Mouse (Mus musculus): ENCODE data around the gene Nrap. TPM values are rescaled to one million over a fixed set of nuclear protein-coding genes. Genes with fewer than 3 reads are reported as not detected.

The Nrap gene
- polyA plus RNA-seq, 1 experiment, result 3.8 TPM

DNA sequence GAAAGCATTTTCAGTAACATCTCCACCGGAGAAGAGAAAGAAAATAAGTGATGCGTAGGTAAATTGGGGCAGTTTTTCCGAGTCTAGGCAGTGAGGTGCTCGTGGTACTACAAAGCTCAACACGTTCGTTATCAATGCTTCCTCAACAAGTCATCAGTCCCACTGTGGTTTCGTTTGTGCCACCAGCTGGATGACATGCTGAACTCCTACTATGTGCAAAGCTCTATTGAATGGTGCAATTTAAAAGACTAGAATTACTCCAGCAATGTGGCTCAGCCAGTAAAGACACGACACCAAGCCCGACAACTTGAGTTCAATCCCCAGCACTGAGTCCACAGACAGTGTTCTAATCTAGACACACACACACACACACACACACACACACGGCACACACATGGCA is 3.7 kb downstream of the Nrap start:
- H3K4me1 ChIP-seq (ENCODE audit: control insufficient read depth, insufficient read depth, insufficient read length, low read length), result no peaks in the 10 kb centered on the region
- no peak overlapping the region for H3K27ac ChIP-seq (replicated peaks; ENCODE audit: low read depth, low read length)
- H3K4me3 ChIP-seq (ENCODE audit: insufficient read depth, low read depth, low read length), result no peak overlapping the region

DNA sequence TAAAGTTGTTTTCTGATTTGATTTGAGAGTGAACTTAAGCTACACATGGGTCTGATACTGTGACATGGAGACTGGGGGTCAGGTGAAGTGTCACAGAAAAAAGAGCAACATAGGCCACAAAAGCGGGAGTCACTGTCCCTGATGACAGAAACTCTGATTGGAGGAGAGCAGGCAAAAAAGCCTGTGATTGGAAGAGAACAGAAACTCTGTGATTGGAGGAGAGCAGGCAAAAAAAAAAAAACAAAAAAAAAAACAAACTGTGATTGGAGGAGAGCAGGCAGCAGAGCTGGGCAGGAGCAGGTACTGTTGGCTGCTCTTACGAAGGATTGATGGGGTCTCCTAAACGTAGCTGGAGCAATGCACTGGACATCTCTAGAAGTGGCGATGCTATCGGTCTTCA is 4.3 kb downstream of the Nrap start:
- H3K27ac ChIP-seq (replicated peaks; ENCODE audit: low read depth, low read length), result no peak overlapping the region
- no peak overlapping the region for H3K4me3 ChIP-seq (ENCODE audit: insufficient read depth, low read depth, low read length)
- no peaks in the 10 kb centered on the region for H3K4me1 ChIP-seq (ENCODE audit: control insufficient read depth, insufficient read depth, insufficient read length, low read length)

DNA sequence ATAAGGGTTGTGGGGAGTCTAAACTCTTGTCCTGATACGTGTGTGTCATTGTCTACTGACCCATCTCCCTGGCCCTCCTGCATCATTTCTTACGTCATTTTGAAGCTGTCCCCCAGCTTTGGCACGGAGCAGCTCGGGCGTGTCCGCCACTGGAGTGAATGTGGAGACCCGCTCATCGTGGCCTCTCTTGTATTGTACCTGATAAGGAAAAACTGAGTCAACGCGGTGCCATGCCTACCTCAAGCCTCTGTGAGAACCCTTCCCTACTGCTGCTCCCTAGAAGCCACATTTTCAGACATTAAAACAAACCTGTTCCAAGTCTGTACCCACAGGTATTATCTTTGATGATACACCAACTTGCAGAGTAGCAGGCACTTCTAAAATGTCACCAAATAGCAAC is 8.4 kb downstream of the Nrap start:
- H3K4me3 ChIP-seq (ENCODE audit: insufficient read depth, low read depth, low read length), result no peak overlapping the region
- no peaks in the 10 kb centered on the region for H3K4me1 ChIP-seq (ENCODE audit: control insufficient read depth, insufficient read depth, insufficient read length, low read length)
- H3K27ac ChIP-seq (replicated peaks; ENCODE audit: low read depth, low read length), result no peak overlapping the region

DNA sequence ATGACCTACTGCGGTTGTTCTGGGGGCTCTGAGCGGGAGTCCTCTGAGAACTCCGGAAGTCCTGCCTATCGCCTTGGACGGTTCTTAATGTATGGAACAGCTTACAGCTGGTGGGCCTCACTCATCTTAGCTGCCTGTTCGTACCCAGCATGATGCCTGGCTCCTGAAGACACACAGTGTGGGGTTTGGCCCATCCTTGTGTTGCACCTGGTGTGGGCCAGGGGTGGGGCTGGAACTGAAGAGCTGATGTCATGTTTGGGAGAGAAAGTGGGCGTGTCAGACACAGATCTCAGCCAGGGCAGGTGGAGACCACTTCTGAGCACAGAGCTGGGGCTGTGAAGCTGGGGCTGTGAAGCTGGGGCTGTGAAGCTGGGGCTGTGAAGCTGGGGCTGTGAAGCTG is 9.5 kb downstream of the Nrap start:
- H3K27ac ChIP-seq (replicated peaks; ENCODE audit: low read depth, low read length), result no peak overlapping the region
- no peaks in the 10 kb centered on the region for H3K4me1 ChIP-seq (ENCODE audit: control insufficient read depth, insufficient read depth, insufficient read length, low read length)
- H3K4me3 ChIP-seq (ENCODE audit: insufficient read depth, low read depth, low read length), result no peak overlapping the region

DNA sequence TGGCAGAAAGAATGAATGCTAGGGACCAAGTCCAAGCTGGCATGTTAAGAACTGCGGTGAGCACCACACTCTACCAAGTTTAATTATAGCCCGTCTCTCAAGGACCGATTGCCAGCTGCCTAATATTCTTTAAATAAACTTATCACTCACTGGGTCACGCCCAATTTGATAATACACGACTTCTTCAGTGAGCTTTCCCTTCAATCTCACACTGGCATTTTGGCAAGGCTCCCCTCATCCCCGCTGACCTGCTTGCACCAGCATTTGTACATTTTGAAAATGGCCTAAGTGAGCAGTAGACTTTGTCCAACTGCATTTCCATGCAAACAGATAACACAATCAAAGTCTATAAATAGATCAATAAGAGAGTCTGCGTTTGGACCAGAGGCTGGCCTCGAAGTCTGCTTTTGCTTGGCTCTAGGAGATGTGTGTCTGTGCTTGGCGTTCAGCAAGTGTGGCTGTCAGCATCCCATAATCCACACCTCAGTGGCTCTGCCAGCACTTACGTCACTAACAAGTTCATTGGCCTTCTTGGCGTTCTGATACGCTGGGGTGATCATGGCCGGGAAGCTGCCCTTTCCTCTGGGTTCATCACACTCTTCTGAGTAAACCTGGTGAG is 11.2 kb downstream of the Nrap start:
- Histone ChIP-seq H3K4me1 (ENCODE audit: control insufficient read depth, insufficient read depth, insufficient read length, low read length) (no peaks in the 10 kb centered on the region), H3K27ac (replicated peaks; ENCODE audit: low read depth, low read length) (no peak overlapping the region), H3K4me3 (ENCODE audit: insufficient read depth, low read depth, low read length) (no peak overlapping the region)

DNA sequence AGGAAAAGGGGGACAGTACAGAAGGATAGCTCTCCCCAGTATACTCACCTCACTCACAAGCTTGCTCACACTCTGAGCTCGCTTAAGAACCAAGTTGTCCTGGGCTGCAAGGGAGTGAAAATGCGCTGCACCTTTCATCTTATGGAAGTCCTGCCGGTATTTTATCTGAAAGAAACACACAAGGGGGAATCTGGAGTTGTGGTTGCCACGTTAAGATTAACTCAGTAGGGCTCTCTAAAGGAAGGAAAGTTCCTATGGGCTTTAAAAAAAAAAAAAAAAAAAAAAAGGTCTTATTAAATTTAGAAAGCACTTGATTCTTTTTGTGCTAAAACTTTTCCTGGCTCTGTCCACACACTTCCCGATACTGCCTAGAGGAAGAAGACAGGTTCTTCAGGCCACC is 11.8 kb downstream of the Nrap start:
- H3K27ac ChIP-seq (replicated peaks; ENCODE audit: low read depth, low read length), result no peak overlapping the region
- no peak overlapping the region for H3K4me3 ChIP-seq (ENCODE audit: insufficient read depth, low read depth, low read length)
- H3K4me1 ChIP-seq (ENCODE audit: control insufficient read depth, insufficient read depth, insufficient read length, low read length), result no peaks in the 10 kb centered on the region

DNA sequence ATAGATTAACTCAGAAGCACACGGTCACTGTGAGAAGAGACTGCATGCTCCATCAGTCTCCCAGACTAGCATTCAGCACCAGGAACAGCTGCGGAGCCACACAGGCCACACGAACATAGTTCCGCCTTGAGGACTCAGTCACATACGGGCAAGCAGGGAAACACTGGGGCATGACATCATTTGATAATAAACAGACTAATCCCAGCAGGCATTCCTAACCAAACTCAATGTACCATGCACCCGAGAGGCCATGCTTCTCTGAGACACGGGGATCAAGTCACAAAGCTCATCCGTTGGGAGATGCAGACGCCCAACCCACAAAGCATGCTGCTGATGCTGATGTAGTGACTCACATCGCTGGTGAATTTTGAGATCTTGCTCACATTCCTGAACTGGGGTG is 15.8 kb downstream of the Nrap start:
- H3K4me1 ChIP-seq (ENCODE audit: control insufficient read depth, insufficient read depth, insufficient read length, low read length), result no peaks in the 10 kb centered on the region
- no peak overlapping the region for H3K4me3 ChIP-seq (ENCODE audit: insufficient read depth, low read depth, low read length)
- no peak overlapping the region for H3K27ac ChIP-seq (replicated peaks; ENCODE audit: low read depth, low read length)

DNA sequence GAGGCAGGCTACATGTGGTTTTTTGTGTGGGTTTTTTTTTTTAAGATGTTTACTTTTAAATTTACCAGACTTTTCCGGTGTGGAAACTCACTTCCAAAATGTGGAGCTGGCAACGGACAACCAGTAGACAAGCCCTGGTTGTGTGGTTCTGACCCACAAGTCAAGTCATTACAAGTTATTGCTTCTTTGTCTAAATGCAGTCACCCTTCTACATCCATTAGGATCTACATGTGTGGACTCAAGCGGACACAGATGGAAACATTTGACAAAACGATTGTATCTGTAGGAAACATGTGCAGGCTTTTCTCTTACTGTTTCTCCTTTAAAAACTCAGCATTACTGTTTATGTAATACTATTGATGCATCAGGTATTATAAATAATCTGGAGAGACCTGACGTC is 16.6 kb downstream of the Nrap start:
- no peak overlapping the region for H3K27ac ChIP-seq (replicated peaks; ENCODE audit: low read depth, low read length)
- H3K4me3 ChIP-seq (ENCODE audit: insufficient read depth, low read depth, low read length), result no peak overlapping the region
- H3K4me1 ChIP-seq (ENCODE audit: control insufficient read depth, insufficient read depth, insufficient read length, low read length), result no peaks in the 10 kb centered on the region

DNA sequence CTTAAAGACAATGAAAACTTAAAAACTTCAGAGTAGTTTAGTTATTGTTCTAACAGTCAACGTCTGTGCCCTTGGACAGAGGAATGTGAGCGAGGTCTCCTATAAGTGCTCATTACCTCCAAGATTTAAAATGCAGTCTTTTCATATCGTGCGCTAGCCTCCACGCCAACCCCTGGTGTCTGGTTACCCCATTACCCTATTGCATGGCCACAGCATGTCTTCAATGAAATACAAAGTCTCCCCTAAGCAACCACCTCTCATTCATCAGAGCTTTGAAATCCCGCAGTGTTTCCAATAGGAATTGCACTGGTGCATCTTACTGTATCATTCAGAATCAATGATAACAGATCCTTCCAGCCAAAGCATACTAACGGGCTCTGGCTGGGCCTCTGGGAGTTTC is 17.6 kb downstream of the Nrap start:
- Histone ChIP-seq H3K4me1 (ENCODE audit: control insufficient read depth, insufficient read depth, insufficient read length, low read length) (no peaks in the 10 kb centered on the region), H3K27ac (replicated peaks; ENCODE audit: low read depth, low read length) (no peak overlapping the region), H3K4me3 (ENCODE audit: insufficient read depth, low read depth, low read length) (no peak overlapping the region)

DNA sequence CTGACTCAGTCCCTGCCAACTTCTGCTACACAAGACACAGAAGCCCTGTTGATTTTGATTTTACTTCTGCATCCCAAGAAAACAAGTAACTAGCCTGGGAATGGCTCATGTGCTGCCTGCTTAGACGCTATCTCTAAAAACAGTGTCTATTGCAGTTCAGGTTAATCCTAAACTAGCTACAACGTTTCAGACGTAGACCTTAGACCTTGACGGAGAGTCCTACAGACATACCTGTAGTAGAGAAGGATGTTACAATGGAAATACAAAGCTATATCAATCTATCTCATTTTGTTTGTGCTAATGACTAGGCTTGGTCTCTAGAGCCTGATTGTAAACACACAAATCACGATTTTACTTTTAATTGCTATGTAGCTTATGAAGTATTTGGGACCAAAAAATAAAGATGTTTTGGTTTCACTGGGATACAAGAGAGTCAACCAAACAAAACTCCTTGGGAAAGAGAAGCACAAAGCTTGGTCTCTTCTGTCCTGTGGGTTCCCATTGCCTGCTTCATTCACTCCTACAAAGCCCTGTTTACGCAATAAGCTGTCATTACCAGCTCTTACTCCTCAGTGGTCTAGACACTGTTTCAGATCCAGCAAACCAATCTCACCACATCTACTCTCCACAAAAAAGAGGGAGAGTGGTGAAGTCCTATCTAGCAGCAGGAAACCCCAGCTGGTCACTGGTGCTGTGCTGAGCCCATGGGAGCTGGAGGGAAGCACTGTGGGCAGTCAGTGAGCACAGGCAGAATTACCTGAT is 19.3 kb downstream of the Nrap start:
- Histone ChIP-seq H3K4me3 (ENCODE audit: insufficient read depth, low read depth, low read length) (no peak overlapping the region), H3K27ac (replicated peaks; ENCODE audit: low read depth, low read length) (no peak overlapping the region), H3K4me1 (ENCODE audit: control insufficient read depth, insufficient read depth, insufficient read length, low read length) (no peaks in the 10 kb centered on the region; the same call in 1 of the 2 replicates)

DNA sequence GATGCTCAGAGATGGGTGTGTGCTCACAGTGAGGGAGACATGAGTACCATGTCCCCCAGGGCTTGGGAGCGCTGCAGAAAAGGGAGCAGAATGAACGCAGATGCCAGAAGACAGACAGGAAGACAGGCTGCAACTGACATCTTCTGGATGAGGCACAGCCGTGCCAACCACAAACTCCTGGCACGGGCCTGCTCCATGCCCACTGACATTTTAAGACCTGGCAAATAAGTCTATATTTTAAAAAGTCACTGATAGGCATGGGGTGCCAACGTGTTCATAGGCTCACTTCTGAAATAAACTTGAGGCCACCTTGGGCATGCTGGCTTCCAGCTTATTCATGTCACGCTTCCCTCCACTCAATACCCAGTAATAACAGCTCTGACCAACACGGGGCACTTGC is 20.9 kb downstream of the Nrap start:
- Histone ChIP-seq H3K27ac (replicated peaks; ENCODE audit: low read depth, low read length) (no peak overlapping the region), H3K4me1 (ENCODE audit: control insufficient read depth, insufficient read depth, insufficient read length, low read length) (no peaks in the 10 kb centered on the region; the same call in 1 of the 2 replicates), H3K4me3 (ENCODE audit: insufficient read depth, low read depth, low read length) (no peak overlapping the region)

DNA sequence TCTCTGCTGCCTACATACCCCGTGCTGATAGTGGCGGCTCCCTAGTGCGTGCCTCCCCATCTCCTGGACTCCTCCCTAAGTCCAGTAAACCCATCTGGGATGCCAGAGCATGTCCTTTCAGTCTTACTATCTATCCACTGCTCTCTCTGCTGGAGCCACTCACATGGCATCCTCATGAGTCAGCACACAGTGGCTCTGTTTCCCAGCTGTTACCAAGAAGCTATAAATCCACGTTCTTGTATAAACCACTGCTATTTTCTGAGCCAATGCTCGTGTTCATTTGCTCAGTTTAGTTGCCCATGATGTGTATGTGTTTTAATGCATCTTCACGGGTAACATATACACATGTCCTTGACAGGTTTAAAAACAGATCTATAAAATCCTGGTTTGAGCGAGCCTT is 22.1 kb downstream of the Nrap start:
- H3K4me1 ChIP-seq (ENCODE audit: control insufficient read depth, insufficient read depth, insufficient read length, low read length), result no peaks in the 10 kb centered on the region; the same call in 1 of the 2 replicates
- H3K27ac ChIP-seq (replicated peaks; ENCODE audit: low read depth, low read length), result no peak overlapping the region
- no peak overlapping the region for H3K4me3 ChIP-seq (ENCODE audit: insufficient read depth, low read depth, low read length)

DNA sequence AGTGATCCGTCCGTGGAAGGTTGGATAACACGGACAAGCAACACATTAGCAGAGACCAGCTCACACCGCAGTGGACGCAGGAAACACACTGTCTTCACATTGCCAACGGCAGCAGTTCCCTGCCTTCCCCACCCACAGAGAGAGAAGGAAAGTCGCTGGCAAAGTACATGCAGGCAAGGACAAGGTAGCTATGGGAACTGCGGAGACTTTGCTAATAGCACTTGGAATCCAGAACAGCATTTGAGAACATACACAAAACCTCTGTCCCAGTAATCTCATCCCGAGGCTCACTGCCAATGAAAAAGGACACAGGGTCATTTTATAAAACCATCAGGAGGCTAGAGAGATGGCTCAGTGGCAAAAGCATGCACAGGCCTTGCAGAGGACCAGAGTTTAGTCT is 23.2 kb downstream of the Nrap start:
- Histone ChIP-seq H3K4me1 (ENCODE audit: control insufficient read depth, insufficient read depth, insufficient read length, low read length) (no peaks in the 10 kb centered on the region; the same call in 1 of the 2 replicates), H3K4me3 (ENCODE audit: insufficient read depth, low read depth, low read length) (no peak overlapping the region), H3K27ac (replicated peaks; ENCODE audit: low read depth, low read length) (no peak overlapping the region)

DNA sequence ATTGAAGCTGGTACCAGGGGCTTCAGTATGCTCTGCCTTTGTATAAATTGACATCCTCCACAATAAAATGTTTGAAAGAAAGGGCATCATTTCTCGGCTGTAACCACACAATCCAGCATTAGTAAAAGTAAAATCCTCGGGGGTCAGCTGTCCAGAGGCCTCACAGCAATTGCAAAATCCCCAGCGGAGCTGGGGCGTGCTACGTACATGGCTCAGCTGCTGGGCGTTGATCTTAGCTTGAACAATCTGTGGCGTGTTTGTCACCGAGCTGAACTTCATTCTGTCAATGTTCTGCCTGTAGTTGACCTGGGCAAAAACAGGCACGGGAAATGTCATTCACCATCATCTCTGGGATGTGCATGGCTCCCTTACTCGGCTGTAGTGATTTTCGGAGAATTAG is 23.7 kb downstream of the Nrap start:
- Histone ChIP-seq H3K27ac (replicated peaks; ENCODE audit: low read depth, low read length) (no peak overlapping the region), H3K4me3 (ENCODE audit: insufficient read depth, low read depth, low read length) (no peak overlapping the region), H3K4me1 (ENCODE audit: control insufficient read depth, insufficient read depth, insufficient read length, low read length) (no peaks in the 10 kb centered on the region; the same call in 1 of the 2 replicates)

DNA sequence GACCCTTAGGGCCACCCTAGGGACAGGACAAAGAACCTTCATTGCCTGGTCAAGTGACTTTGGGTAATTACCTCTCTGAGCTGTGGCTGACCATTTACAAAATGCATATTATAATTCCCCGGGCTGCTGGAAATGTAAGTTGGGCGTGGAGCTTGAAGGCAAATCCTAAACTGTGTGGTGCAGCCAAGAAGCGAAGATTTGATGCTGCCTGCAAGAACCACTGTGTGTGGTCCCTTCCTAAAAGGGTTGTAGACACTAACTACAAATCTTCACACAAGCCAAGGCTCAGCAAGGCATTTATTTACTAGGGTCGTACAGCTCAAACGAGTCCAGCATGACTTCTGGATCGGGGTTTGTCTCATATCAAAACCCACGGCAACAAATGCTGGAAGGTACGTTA is 25.3 kb downstream of the Nrap start:
- Histone ChIP-seq H3K4me3 (ENCODE audit: insufficient read depth, low read depth, low read length) (no peak overlapping the region), H3K27ac (replicated peaks; ENCODE audit: low read depth, low read length) (no peak overlapping the region), H3K4me1 (ENCODE audit: control insufficient read depth, insufficient read depth, insufficient read length, low read length) (no peaks in the 10 kb centered on the region; the same call in 1 of the 2 replicates)
